Mouse (Mus musculus): ENCODE measurements around the gene Btbd8.

The Btbd8 gene

DNA sequence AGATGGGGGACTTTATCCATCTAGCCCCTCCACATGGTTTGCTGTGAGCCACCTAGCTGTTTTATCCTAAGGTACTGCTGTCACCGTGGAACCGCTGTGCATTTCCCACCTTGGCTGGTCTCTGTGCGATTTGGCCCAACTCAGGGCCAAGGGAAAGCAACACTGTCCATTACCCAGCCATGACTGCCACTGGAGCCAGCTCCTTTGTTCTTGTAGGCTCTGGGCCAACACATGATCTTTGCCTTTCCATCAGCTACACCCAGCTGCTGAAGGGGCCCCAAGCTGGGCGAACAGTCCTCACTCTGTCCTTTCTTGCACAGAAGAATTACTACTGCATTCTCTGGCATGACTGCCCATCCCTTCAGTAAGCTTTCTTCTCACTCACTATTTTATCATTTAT, 80.8 kb downstream of the Btbd8 start:
- in situ Hi-C loops (cut with MboI, MseI): loop anchor here (10.0 kb wide), 1 partner anchor 514 kb away; no protein-coding TSS in a partner anchor

DNA sequence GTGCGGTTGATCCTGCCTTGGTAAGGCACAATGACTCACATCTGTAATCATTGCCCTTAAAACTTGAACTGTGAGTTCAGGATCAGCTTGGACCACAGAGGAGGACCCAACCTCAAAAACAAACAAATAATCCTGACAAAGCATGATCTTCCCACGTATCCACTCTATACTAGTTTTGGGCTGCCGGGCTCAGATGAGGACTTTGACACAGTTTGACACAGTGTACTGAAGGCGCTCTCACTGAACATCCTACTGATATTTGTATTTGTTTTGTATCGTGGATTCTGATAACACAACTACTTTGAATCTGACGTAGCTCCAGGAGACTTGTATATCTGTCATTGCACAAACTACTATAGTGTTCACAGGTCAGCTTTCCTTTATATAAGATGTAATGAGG, 83.6 kb downstream of the Btbd8 start:
- in situ Hi-C loops (cut with MboI, MseI): no loop called here

DNA sequence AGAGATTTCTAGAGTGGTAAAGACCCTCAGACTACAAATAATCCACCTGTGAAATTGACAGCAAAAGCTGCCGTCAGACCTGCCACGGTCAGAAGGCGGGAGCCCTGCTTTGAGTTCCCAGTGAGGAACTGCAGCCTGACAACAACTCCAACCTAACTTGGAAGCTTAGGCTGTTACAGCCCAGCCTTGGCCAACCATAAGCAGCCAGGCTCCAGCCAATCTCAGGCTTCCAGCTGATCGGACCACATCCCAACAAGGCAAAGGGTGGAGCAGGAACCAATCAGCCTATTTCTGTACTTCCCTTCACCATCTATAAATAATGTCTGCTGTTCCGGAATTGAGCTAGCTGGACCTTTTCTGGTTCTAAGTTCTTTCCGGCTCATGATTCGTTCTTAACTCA, 84.1 kb downstream of the Btbd8 start:
- in situ Hi-C loops (cut with MboI, MseI): no loop called here

DNA sequence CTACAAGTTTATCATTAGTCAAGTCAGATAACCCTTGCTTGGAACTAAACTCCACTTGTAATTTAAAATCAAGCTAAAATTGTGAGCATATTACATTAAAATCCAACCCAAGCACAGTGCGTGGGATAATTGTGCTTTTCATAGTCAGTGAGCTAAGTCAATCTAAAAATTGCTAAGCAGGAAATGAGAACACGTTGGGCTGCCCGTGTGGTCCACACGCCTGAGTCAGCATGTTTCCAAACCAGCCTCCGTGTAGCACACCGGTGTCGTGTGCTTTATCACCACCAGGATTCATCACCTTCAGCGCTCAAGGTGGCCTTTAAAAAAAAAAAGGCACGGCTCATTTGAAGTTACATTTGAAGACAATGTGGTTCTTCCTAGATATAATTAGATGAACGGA, 86.5 kb downstream of the Btbd8 start:
- in situ Hi-C loops (cut with MboI, MseI): no loop called here

DNA sequence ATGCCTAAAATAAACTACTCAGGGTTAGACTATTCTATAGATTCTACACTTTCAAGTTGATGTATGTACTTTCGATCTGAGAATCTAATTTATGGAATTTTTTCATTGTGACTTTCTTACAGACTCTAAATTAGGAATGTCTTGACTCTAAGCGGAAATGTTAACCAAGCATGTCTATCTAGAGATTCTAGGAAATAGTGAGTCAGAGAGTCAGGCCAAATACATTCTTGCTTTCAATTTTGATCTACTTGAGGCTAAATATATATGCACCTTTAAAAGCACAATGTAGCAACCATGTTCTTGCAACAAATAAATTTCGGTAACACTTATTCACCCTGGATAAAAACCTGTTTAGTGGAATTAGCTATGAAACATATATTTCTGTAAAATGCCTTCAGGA, 91.1 kb downstream of the Btbd8 start:
- in situ Hi-C loops (cut with MboI, MseI): no loop called here

DNA sequence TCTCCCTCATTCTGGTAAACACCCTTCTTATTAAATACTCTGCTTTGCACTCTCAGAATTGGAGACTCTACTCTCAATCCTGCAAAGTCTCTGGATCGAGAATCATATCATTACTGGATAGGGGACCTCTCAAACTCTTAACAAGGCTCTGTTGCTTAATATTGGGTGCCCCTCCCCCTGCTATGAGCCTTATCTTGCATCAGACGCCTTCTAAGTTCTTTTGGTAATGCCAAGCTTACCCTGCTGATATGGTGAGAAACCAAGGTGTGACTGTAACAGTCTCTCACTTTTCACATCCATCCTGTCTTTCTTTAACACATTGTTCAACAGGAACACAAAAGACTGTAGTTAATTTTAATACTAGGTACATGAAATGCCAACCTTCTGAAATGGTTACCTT, 95.8 kb downstream of the Btbd8 start:
- in situ Hi-C loops (cut with MboI, MseI): no loop called here

DNA sequence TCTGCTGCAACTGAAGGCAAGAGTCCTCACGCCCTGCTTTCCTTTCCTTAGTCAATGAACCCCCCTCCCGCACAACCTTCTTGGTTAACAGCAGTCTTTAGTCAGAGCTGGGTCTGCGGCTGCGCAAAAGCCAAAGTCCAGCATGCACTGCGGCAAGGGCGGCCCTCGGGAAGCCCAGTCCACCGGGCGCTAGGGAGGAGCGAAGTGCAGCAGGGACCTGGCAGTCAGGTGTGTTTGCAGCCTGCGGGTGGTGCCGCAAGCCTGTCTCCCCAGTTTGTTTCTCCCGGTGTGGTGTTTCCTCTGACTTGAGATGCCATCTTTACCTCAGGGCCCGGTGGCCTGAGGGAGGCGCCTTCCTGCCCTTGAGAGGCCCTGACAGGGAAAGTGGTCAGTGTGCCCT, 96.8 kb downstream of the Btbd8 start, which contains the start of gene 1700028K03Rik:
TSS of gene 1700028K03Rik (plus strand) at position 129 of the 400 bp plus-strand sequence.
- in situ Hi-C loops (cut with MboI, MseI): no loop called here

DNA sequence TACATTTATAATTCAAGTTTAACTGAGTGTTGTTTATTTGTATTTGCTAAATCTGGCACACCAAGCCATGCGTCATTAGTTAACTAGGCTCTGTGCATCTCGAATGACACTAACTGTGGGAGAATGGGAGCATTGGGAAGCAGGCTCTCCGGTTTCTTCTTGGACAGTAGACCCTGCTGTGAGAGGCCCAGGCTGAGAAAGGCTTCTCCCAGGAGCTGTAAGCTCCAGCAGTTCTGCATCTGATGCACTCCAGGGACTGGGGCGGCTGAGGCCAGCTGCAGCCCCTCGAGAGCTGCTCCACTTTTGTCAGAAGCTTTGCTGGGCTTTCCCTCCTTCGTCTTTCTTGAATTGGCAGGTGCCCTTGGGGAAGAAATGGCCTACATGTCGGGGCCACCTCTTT, 103.9 kb downstream of the Btbd8 start:
- in situ Hi-C loops (cut with MboI, MseI): no loop called here

DNA sequence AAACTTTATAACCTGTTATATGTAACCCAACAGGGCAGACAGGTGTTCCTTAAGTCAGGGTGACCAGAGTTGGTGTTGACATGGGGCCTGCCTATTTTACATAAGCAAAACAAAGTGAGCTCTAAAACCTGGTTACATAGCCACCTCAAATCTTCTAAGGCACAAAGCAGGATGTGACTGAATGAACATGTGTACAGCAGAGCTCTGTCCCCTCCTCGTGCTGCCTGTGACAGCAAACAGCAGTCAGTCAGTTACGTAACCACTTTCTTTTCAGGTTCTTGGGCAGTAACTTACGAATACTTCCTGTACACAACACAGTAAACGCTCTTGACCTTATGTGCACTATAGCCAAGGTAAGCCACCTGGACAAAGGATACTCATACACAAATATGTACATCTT, 108.1 kb downstream of the Btbd8 start:
- in situ Hi-C loops (cut with MboI, MseI): no loop called here

DNA sequence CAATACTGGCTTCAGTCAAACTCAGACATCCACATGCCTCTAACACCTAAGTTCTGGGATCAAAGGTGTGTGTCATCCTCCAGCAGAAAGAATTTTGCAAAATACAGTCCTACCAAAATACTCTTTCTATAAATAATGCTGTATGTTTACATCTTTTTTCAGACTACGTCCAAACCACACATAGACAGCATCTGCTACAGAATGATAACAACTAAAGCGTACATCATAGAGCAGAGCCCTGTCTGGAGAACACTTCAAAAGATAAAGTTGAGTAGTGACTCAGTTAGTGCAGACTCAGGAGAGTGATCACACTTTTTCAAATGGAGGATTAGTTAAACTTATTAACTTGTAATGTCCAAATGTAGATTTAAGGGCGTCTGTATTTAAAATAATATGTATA, 110.2 kb downstream of the Btbd8 start:
- in situ Hi-C loops (cut with MboI, MseI): no loop called here

DNA sequence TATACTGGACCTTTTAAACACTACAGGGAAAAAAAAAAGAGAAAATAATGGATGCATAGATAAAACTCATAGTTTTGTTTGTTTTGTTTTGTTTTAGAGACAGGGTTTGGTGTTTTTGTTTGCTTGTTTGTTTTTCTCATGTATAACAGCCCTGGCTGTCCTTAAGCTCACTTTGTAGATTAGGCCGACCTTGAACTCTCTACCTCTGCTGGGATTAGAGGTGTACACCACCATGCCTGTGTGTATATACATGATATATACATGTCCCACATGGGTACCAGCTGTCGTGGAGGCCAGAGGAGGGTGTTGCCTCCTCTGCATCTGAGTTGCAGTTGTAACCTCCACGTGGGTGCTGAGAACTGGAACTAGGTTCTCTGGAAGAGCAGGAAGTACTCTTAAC, 110.6 kb downstream of the Btbd8 start:
- in situ Hi-C loops (cut with MboI, MseI): no loop called here

DNA sequence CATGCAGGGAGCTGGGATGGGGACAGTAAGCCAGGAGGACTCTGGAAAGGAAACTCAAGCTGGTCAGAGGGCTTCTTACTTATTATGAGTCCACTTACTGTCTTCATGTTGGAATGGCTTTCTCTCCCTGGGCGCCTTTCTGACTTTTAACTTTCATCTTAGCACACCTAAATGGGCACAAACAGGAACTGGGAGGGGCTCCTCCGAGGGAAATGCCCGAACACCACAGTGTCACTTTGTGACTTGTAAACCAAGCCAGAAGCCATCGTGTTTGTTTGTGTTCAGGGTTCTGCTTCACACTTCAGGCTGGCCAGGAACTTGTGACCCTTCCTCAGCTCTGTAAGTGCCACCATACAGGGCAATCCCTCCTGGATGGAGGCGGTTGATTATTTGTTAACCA, 116.5 kb downstream of the Btbd8 start:
- in situ Hi-C loops (cut with MboI, MseI): no loop called here

DNA sequence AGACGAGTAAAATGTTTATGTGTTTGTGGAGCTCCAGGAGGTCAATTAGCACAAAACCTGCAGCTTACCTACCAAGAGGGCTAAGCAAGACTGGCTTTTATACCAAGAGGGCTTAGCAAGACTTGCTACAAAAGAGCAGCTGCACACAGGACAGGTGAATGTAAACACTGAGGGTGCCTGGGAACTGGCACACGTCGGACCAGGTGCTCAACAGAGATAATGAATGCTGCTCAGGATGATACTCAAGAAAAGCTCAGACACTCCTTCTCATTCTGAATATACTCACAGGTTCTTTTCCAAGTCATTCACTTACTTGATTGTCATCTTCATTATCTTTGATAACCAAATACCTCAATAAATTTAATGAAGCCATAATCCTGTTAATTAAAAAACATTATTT, 119.2 kb downstream of the Btbd8 start:
- in situ Hi-C loops (cut with MboI, MseI): no loop called here

Measured in regulatory T cell (primary cell).